Comparison of ENCODE assay signal across 23 mouse cellular contexts in the genomic region with DNA sequence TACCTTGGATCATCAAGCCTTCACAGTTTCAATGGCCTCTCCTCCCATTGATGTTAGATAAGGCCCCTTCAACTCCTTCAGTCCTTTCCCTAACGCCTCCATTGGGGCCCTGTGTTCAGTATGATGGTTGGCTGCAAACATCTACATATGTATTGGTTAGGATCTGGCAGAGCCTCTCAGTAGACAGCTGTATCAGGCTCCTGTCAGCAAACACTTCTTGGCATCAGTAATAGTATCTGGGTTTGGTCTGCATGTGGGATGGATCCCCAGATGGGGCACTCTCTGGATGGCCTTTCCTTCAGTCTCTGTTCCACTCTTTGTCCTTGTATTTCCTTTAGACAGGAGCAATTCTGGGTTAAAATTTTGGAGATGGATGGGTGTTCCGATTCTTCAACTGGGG.
DNase-seq lines count a peak whose midpoint lies in the region; ATAC-seq lines count a peak whose summit lies in the region.
"Had no signal": no experiment of that assay in that cellular context is flagged by ENCODE, and none has a peak within 500 bp of the region (broad histone marks: within the 10 kb centered on the region; RNA-seq: fewer than 3 reads in every experiment).

No protein-coding gene starts in this region.

- no peak for ATAC-seq in midbrain, embryonic 13.5 days
- ATAC-seq: forebrain, embryonic 14.5 days had no signal

- H3K9ac ChIP-seq in midbrain, embryonic 13.5 days (replicated peaks), result no peak overlapping the region
- H3K9ac ChIP-seq: embryonic facial prominence, embryonic 13.5 days; embryonic facial prominence, embryonic 15.5 days; forebrain, embryonic 12.5 days had no signal

- DNase-seq in heart, adult 11 months, result peak; percentile 62
- no peak for DNase-seq in heart, postnatal 14 days
- peak; percentile 2 for DNase-seq in midbrain, embryonic 10.5 days (ENCODE audit: low spot score)
- peak; percentile 1 for DNase-seq in urinary bladder, adult 2 months (ENCODE audit: low spot score)
- no peak for DNase-seq in urinary bladder, postnatal 36 days (ENCODE audit: low spot score in 2 of 2)
- no peak for DNase-seq in right cerebral cortex, adult 2 months (ENCODE audit: low spot score in 2 of 2)
- DNase-seq: adrenal gland, adult 2 months; adrenal gland, postnatal 10 days; adrenal gland, postnatal 25 days; cerebellum, adult 11 months; cerebellum, adult 18-20 months; cerebellum, adult 8-10 months; cerebellum, adult 9-11 months; cerebellum, postnatal 14 days; cerebellum, postnatal 36 days; embryo, embryonic 11 days had no signal

- 88% methylated on average over 2 of the region's 2 CpGs for WGBS in midbrain, embryonic 10.5 days
- 90% methylated on average over 2 of the region's 2 CpGs for WGBS in midbrain, embryonic 13.5 days

- H3K4me2 ChIP-seq in midbrain, embryonic 13.5 days (replicated peaks), result no peak overlapping the region
- H3K4me2 ChIP-seq: embryonic facial prominence, embryonic 13.5 days; embryonic facial prominence, embryonic 15.5 days; forebrain, embryonic 12.5 days had no signal

- peaks cover 10% of the 10 kb centered on the region; the same call in 1 of the 2 replicates for H3K9me3 ChIP-seq in midbrain, embryonic 10.5 days (replicated peaks)
- 0 out of 2 replicates have a peak, but pooled peaks cover 3% of the 10 kb centered on the region for H3K9me3 ChIP-seq in midbrain, embryonic 13.5 days
- H3K9me3 ChIP-seq: embryonic facial prominence, embryonic 15.5 days; forebrain, embryonic 12.5 days had no signal

- H3K4me1 ChIP-seq in midbrain, embryonic 10.5 days, result peaks cover 12% of the 10 kb centered on the region
- H3K4me1 ChIP-seq in midbrain, embryonic 13.5 days (replicated peaks), result peaks cover 8% of the 10 kb centered on the region
- H3K4me1 ChIP-seq: embryonic facial prominence, embryonic 15.5 days had no signal

- H3K27ac ChIP-seq in midbrain, embryonic 10.5 days (replicated peaks), result no peak overlapping the region
- no peak overlapping the region for H3K27ac ChIP-seq in midbrain, embryonic 13.5 days
- H3K27ac ChIP-seq: embryonic facial prominence, embryonic 13.5 days; embryonic facial prominence, embryonic 15.5 days; forebrain, embryonic 10.5 days; forebrain, embryonic 12.5 days had no signal

- no peaks in the 10 kb centered on the region for H3K27me3 ChIP-seq in midbrain, embryonic 10.5 days (ENCODE audit: low read depth, poor library complexity, severe bottlenecking)
- no peaks in the 10 kb centered on the region for H3K27me3 ChIP-seq in midbrain, embryonic 13.5 days
- H3K27me3 ChIP-seq: embryonic facial prominence, embryonic 13.5 days; embryonic facial prominence, embryonic 15.5 days had no signal

- H3K36me3 ChIP-seq in midbrain, embryonic 10.5 days, result no peaks in the 10 kb centered on the region
- H3K36me3 ChIP-seq in midbrain, embryonic 13.5 days, result no peaks in the 10 kb centered on the region
- H3K36me3 ChIP-seq: embryonic facial prominence, embryonic 13.5 days; embryonic facial prominence, embryonic 15.5 days; forebrain, embryonic 10.5 days; forebrain, embryonic 12.5 days had no signal

- no peak overlapping the region for H3K4me3 ChIP-seq in midbrain, embryonic 10.5 days
- H3K4me3 ChIP-seq in midbrain, embryonic 13.5 days (replicated peaks), result no peak overlapping the region
- H3K4me3 ChIP-seq: embryonic facial prominence, embryonic 13.5 days; embryonic facial prominence, embryonic 15.5 days; erythroblast, embryonic 14.5 days; forebrain, embryonic 10.5 days; forebrain, embryonic 12.5 days had no signal

- intact Hi-C loops in heart, postnatal 14 days (cut with DNase I), result no loop called here

Comparison
In these comparisons a context has a peak if more than half of its experiments do, and no peak if none do; other contexts are left out.
1. DNase-seq: peak in heart, adult 11 months (single experiment), midbrain, embryonic 10.5 days (single experiment) and urinary bladder, adult 2 months (single experiment); none in heart, postnatal 14 days (0 of 2), urinary bladder, postnatal 36 days (0 of 2) and right cerebral cortex, adult 2 months (0 of 2).